In the genomic region with DNA sequence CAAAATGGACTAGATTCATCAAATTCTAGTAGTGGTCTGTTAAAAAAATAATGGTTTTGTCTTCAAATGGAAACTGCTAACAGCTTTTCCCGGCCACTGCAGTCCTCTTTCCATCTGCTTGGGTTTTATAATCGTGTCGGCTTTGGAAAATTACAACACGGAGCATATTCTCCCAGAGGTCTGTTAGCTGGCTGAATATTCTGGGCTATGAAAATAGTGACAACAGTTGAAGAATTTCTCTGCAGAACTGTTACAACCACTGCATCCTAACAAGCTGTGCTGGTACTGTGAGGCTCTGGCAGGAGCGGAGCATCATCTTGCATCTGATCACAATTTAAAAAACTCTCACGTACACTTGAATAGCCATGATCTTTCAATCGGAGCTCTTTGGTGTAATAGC, we compare ENCODE assay signal across 16 mouse cellular contexts.
DNase-seq lines count a peak whose midpoint lies in the region; ATAC-seq and TF ChIP-seq lines count a peak whose summit lies in the region.
"Had no signal": no experiment of that assay in that cellular context is flagged by ENCODE, and none has a peak within 500 bp of the region (broad histone marks: within the 10 kb centered on the region; RNA-seq: fewer than 3 reads in every experiment).

No protein-coding gene starts in this region.

- ATAC-seq in hindbrain, embryonic 15.5 days (ENCODE audit: low FRiP score, low read depth), result no peak
- no peak for ATAC-seq in hindbrain, embryonic 11.5 days (ENCODE audit: low FRiP score)
- no peak for ATAC-seq in midbrain, postnatal 0 days (ENCODE audit: low FRiP score)
- ATAC-seq in stomach, postnatal 0 days (ENCODE audit: low FRiP score, low TSS enrichment), result no peak

- TF ChIP-seq EP300 in stomach, postnatal 0 days (optimal IDR thresholded peaks at IDR 0.05), result no peak

- no peak for DNase-seq in hindbrain, embryonic 11.5 days (ENCODE audit: low spot score)
- peak; percentile 40 for DNase-seq in brain, embryonic 18.5 days (ENCODE audit: low read depth, low spot score)
- peak; percentile 43 for DNase-seq in layer of hippocampus, adult 9-10 months (ENCODE audit: low spot score)
- peak; percentile 52 for DNase-seq in midbrain, postnatal 0 days (ENCODE audit: low spot score)
- no peak for DNase-seq in natural killer cell, adult 2 months (ENCODE audit: low spot score in 2 of 2)
- DNase-seq in MN1 (ENCODE audit: low spot score), result no peak
- DNase-seq in stomach, postnatal 0 days (ENCODE audit: low spot score), result no peak
- DNase-seq: cerebellum, postnatal 10 days; lung, postnatal 36 days; thymus, postnatal 25 days had no signal

- 0 out of 2 replicates have a peak overlapping the region, but pooled peaks have one; percentile 56 for H3K27ac ChIP-seq in hindbrain, embryonic 15.5 days (replicated peaks)
- no peak overlapping the region for H3K27ac ChIP-seq in hindbrain, embryonic 11.5 days (ENCODE audit: low read depth, low read length)
- no peak overlapping the region for H3K27ac ChIP-seq in midbrain, postnatal 0 days (ENCODE audit: low read depth, low read length)
- H3K27ac ChIP-seq in stomach, postnatal 0 days (replicated peaks), result no peak overlapping the region
- H3K27ac ChIP-seq: embryonic facial prominence, embryonic 10.5 days; heart, embryonic 15.5 days; kidney, embryonic 15.5 days; limb, embryonic 10.5 days; liver, embryonic 14.5 days had no signal

- H3K36me3 ChIP-seq in hindbrain, embryonic 15.5 days, result no peaks in the 10 kb centered on the region
- H3K36me3 ChIP-seq in hindbrain, embryonic 11.5 days (ENCODE audit: control insufficient read depth, insufficient read depth, low read length), result no peaks in the 10 kb centered on the region
- no peaks in the 10 kb centered on the region for H3K36me3 ChIP-seq in midbrain, postnatal 0 days (ENCODE audit: insufficient read depth, low read length)
- no peaks in the 10 kb centered on the region for H3K36me3 ChIP-seq in stomach, postnatal 0 days (ENCODE audit: control insufficient read depth, insufficient read depth, low read length)
- H3K36me3 ChIP-seq: embryonic facial prominence, embryonic 10.5 days; heart, embryonic 15.5 days; kidney, embryonic 15.5 days; limb, embryonic 10.5 days had no signal

- H3K27me3 ChIP-seq in hindbrain, embryonic 15.5 days, result no peaks in the 10 kb centered on the region
- H3K27me3 ChIP-seq in hindbrain, embryonic 11.5 days (ENCODE audit: control insufficient read depth, insufficient read depth, low read length), result no peaks in the 10 kb centered on the region
- H3K27me3 ChIP-seq in midbrain, postnatal 0 days (ENCODE audit: insufficient read depth, low read length), result no peaks in the 10 kb centered on the region
- H3K27me3 ChIP-seq in stomach, postnatal 0 days (ENCODE audit: control insufficient read depth, insufficient read depth, low read length), result no peaks in the 10 kb centered on the region
- H3K27me3 ChIP-seq: heart, embryonic 15.5 days; kidney, embryonic 15.5 days had no signal

- no peak overlapping the region for H3K9ac ChIP-seq in hindbrain, embryonic 15.5 days
- H3K9ac ChIP-seq in hindbrain, embryonic 11.5 days (ENCODE audit: low read depth, low read length), result no peak overlapping the region
- H3K9ac ChIP-seq in midbrain, postnatal 0 days (replicated peaks; ENCODE audit: low read length, poor library complexity, severe bottlenecking), result no peak overlapping the region
- no peak overlapping the region for H3K9ac ChIP-seq in stomach, postnatal 0 days (ENCODE audit: low read length)
- H3K9ac ChIP-seq: heart, embryonic 15.5 days; kidney, embryonic 15.5 days; liver, embryonic 14.5 days had no signal

- no peaks in the 10 kb centered on the region for H3K4me1 ChIP-seq in hindbrain, embryonic 15.5 days (replicated peaks)
- H3K4me1 ChIP-seq in hindbrain, embryonic 11.5 days (replicated peaks; ENCODE audit: control insufficient read depth, insufficient read depth, low read length), result no peaks in the 10 kb centered on the region
- 0 out of 2 replicates have a peak, but pooled peaks cover 1% of the 10 kb centered on the region for H3K4me1 ChIP-seq in midbrain, postnatal 0 days (ENCODE audit: insufficient read depth, low read length)
- no peaks in the 10 kb centered on the region for H3K4me1 ChIP-seq in stomach, postnatal 0 days (replicated peaks; ENCODE audit: control insufficient read depth, insufficient read depth)
- H3K4me1 ChIP-seq: embryonic facial prominence, embryonic 10.5 days; heart, embryonic 15.5 days; kidney, embryonic 15.5 days; limb, embryonic 10.5 days had no signal

- TF ChIP-seq CTCF in midbrain, postnatal 0 days (IDR thresholded peaks at IDR 0.05), result no peak
- TF ChIP-seq CTCF in stomach, postnatal 0 days (IDR thresholded peaks at IDR 0.05; ENCODE audit: low read depth), result no peak

- H3K9me3 ChIP-seq in hindbrain, embryonic 15.5 days, result no peaks in the 10 kb centered on the region
- no peaks in the 10 kb centered on the region for H3K9me3 ChIP-seq in hindbrain, embryonic 11.5 days (ENCODE audit: control insufficient read depth, low read length)
- no peaks in the 10 kb centered on the region for H3K9me3 ChIP-seq in midbrain, postnatal 0 days (ENCODE audit: low read length)
- no peaks in the 10 kb centered on the region for H3K9me3 ChIP-seq in stomach, postnatal 0 days (ENCODE audit: control insufficient read depth, low read length)
- H3K9me3 ChIP-seq: embryonic facial prominence, embryonic 10.5 days; heart, embryonic 15.5 days; kidney, embryonic 15.5 days; limb, embryonic 10.5 days had no signal

- 69% methylated on average over 7 of the region's 7 CpGs for WGBS in hindbrain, embryonic 15.5 days
- 93% methylated on average over 7 of the region's 7 CpGs for WGBS in hindbrain, embryonic 11.5 days
- 56% methylated on average over 7 of the region's 7 CpGs for WGBS in midbrain, postnatal 0 days
- 72% methylated on average over 7 of the region's 7 CpGs for WGBS in stomach, postnatal 0 days

- no peak overlapping the region for H3K4me3 ChIP-seq in hindbrain, embryonic 15.5 days
- no peak overlapping the region for H3K4me3 ChIP-seq in hindbrain, embryonic 11.5 days (ENCODE audit: low read depth, low read length)
- H3K4me3 ChIP-seq in midbrain, postnatal 0 days (ENCODE audit: low read depth, low read length), result no peak overlapping the region
- no peak overlapping the region for H3K4me3 ChIP-seq in stomach, postnatal 0 days (ENCODE audit: low read depth, low read length)
- H3K4me3 ChIP-seq: embryonic facial prominence, embryonic 10.5 days; heart, embryonic 15.5 days; kidney, embryonic 15.5 days; limb, embryonic 10.5 days had no signal

- no peak overlapping the region for H3K4me2 ChIP-seq in hindbrain, embryonic 15.5 days
- no peak overlapping the region for H3K4me2 ChIP-seq in hindbrain, embryonic 11.5 days (replicated peaks; ENCODE audit: low read depth, low read length)
- H3K4me2 ChIP-seq in midbrain, postnatal 0 days (ENCODE audit: low read depth, low read length, poor library complexity, severe bottlenecking), result no peak overlapping the region
- H3K4me2 ChIP-seq in stomach, postnatal 0 days (replicated peaks; ENCODE audit: low read depth), result no peak overlapping the region
- H3K4me2 ChIP-seq: heart, embryonic 15.5 days; kidney, embryonic 15.5 days had no signal

Comparison
In these comparisons a context has a peak if more than half of its experiments do, and no peak if none do; other contexts are left out.
1. DNase-seq: peak in brain, embryonic 18.5 days (single experiment), layer of hippocampus, adult 9-10 months (single experiment) and midbrain, postnatal 0 days (single experiment); none in hindbrain, embryonic 11.5 days (single experiment), natural killer cell, adult 2 months (0 of 2), MN1 (single experiment) and stomach, postnatal 0 days (single experiment).